Mouse (Mus musculus): Measurements from ENCODE around the gene Nlgn3. TPM values are rescaled to one million over a fixed set of nuclear protein-coding genes. Genes with fewer than 3 reads are reported as not detected.

The Nlgn3 gene
- 0.51 and 0.59 TPM in 2 replicates for polyA plus RNA-seq (2014; fragmentation: Nextera tagmentation; extraction: Ambion mirVana)

DNA sequence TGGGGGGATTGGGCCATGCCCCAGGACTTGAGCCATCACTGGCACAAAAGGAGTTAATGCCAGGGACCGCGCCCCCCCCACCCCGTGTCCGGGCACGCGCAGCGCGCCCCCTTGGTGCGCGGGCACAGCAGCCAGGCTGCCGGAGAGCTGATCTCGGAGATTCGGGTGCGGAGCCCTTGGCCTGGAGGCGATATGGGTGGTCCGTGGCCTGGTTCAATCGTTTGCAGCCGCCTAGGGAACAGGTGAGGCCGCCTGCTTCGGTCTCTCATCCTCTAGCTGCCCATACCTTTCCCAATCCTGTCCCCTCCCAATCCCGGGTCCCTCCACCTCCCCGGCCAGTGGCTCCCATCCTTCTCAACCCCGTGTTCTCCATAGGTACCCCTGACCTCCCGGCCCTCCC, at the start of gene Nlgn3:
Nlgn3 (plus strand) TSS at position 114 of the 400 bp plus-strand sequence.
- H3K9ac ChIP-seq (ENCODE audit: low read depth, low read length), result no peak within 1 kb of the TSS

DNA sequence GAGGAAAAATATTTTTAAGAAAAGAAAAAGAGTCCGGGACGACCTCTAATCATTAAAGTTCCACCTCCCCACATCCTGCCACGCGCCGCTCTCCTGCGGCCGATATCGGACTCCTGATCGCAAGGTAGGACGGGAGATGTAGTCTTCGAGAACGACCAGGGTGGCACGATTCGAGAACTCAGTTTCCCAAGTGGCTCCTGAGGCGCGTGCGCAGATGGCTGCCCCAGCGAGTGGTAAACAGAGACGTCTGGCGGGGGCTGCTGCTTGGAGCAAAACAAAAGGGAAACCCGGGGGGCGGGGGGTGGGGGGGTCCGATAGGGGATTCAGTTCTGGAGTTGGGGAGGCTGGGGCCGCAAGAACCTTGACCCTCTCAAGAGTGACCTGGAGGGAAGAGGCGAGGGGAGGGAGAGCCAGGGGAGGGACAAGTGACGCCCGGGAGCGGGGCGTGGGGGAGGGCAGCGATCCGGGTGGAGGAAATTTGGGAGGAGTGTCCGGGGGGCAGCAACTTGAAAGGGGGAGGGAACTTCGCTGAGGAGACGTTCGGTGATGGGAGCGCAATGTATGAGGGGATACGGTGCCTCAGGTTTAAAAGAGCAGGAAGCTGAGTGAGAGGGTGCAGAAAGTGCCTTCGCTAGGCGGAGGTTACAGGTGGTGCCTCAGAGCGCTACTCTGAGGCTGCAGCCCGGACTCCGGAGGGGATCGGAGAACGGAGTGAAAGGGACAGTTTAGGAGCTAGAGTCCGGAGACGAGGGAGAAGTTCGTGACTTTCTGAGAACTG, 44.8 kb upstream of the Nlgn3 start, which contains the start of gene Foxo4:
Foxo4 (plus strand) TSS at position 577 of the 778 bp plus-strand sequence.
- peak; percentile 78 for DNase-seq (ENCODE audit: low spot score)
- Histone ChIP-seq H3K9me3 (ENCODE audit: control insufficient read depth, low read length) (no peaks in the 10 kb centered on the region), H3K27me3 (replicated peaks; ENCODE audit: control insufficient read depth, insufficient read depth, low read length) (no peaks in the 10 kb centered on the region; the same call in 1 of the 2 replicates), H3K36me3 (ENCODE audit: control insufficient read depth, insufficient read depth, low read length) (no peaks in the 10 kb centered on the region), H3K4me2 (peak within 1 kb of the TSS; percentile 66), H3K27ac (ENCODE audit: low read depth, low read length) (0 out of 2 replicates have a peak within 1 kb of the TSS, but pooled peaks have one; percentile 16), H3K4me3 (ENCODE audit: low read depth, low read length) (peak within 1 kb of the TSS; percentile 52), H3K9ac (ENCODE audit: low read depth, low read length) (peak within 1 kb of the TSS; percentile 71), H3K4me1 (replicated peaks; ENCODE audit: control insufficient read depth, insufficient read depth, low read length) (no peaks in the 10 kb centered on the region; the same call in 1 of the 2 replicates)
- ATAC-seq (replicated peaks; ENCODE audit: low FRiP score), result peak; percentile 92
- 13% methylated on average over 46 of the region's 47 CpGs for WGBS

More for the DNA sequence above, at the start of gene Nlgn3:
- Histone ChIP-seq H3K36me3 (ENCODE audit: control insufficient read depth, insufficient read depth, low read length) (peaks cover 5% of the 10 kb centered on the region), H3K9me3 (ENCODE audit: control insufficient read depth, low read length) (no peaks in the 10 kb centered on the region), H3K27ac (ENCODE audit: low read depth, low read length) (no peak within 1 kb of the TSS), H3K4me3 (ENCODE audit: low read depth, low read length) (peak within 1 kb of the TSS; percentile 12), H3K4me1 (replicated peaks; ENCODE audit: control insufficient read depth, insufficient read depth, low read length) (no peaks in the 10 kb centered on the region), H3K4me2 (peak within 1 kb of the TSS; percentile 46), H3K27me3 (replicated peaks; ENCODE audit: control insufficient read depth, insufficient read depth, low read length) (peaks cover 22% of the 10 kb centered on the region)
- 24% methylated on average over 19 of the region's 24 CpGs for WGBS
- DNase-seq (ENCODE audit: low spot score) (no peak), ATAC-seq (replicated peaks; ENCODE audit: low FRiP score) (no peak; the same call in 1 of the 2 replicates)

DNA sequence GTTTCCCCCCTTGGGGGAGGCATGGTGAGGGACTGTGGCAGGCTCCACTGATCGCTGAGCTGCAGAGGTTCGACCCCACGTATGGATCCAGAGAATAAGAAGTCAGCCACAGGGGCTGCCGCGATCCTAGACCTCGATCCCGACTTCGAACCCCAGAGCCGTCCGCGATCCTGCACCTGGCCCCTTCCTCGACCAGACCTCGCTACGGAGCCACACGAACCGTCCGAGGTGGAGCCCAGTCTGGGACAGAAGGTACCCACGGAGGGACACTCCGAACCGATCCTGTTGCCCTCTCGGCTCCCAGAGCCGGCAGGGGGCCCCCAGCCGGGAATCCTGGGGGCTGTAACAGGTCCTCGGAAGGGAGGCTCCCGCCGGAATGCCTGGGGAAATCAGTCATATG, 44.2 kb upstream of the Nlgn3 start:
- peak overlapping the region; percentile 52 for H3K4me3 ChIP-seq (ENCODE audit: low read depth, low read length)
- ATAC-seq (replicated peaks; ENCODE audit: low FRiP score) (peak; percentile 42), DNase-seq (ENCODE audit: low spot score) (no peak)
- H3K4me2 ChIP-seq, result peak overlapping the region; percentile 66
- H3K27ac ChIP-seq (ENCODE audit: low read depth, low read length), result 0 out of 2 replicates have a peak overlapping the region, but pooled peaks have one; percentile 16
- H3K4me1 ChIP-seq (replicated peaks; ENCODE audit: control insufficient read depth, insufficient read depth, low read length), result no peaks in the 10 kb centered on the region; the same call in 1 of the 2 replicates
- no peaks in the 10 kb centered on the region; the same call in 1 of the 2 replicates for H3K27me3 ChIP-seq (replicated peaks; ENCODE audit: control insufficient read depth, insufficient read depth, low read length)
- H3K9me3 ChIP-seq (ENCODE audit: control insufficient read depth, low read length), result no peaks in the 10 kb centered on the region
- no peaks in the 10 kb centered on the region for H3K36me3 ChIP-seq (ENCODE audit: control insufficient read depth, insufficient read depth, low read length)
- 10% methylated on average over 26 of the region's 26 CpGs for WGBS
- peak overlapping the region; percentile 71 for H3K9ac ChIP-seq (ENCODE audit: low read depth, low read length)

DNA sequence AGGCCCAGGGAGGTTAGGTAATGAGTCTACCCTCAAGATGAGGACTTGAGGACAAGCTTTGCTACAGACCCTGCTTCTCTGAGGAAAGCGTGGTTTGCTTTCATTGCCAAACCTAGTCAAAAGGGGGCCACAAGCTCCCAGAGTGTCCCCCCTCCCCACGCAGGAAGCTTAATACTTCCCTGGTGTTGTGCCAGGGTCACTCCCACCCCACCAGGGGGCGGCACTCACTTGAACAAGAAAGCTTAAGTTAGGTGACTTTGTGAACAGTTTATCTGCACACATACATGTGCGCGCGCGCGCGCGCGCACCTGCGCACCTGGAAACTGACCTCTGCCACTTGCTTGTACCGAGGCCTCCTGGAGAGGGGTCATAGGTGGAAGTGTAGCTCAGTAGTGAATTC, 42.4 kb upstream of the Nlgn3 start:
- WGBS, result 78% methylated on average over 13 of the region's 13 CpGs
- Histone ChIP-seq H3K27ac (ENCODE audit: low read depth, low read length) (no peak overlapping the region), H3K9ac (ENCODE audit: low read depth, low read length) (no peak overlapping the region), H3K4me2 (no peak overlapping the region; the same call in 1 of the 2 replicates), H3K9me3 (ENCODE audit: control insufficient read depth, low read length) (no peaks in the 10 kb centered on the region), H3K4me1 (replicated peaks; ENCODE audit: control insufficient read depth, insufficient read depth, low read length) (peaks cover 9% of the 10 kb centered on the region; the same call in 1 of the 2 replicates), H3K36me3 (ENCODE audit: control insufficient read depth, insufficient read depth, low read length) (no peaks in the 10 kb centered on the region), H3K27me3 (replicated peaks; ENCODE audit: control insufficient read depth, insufficient read depth, low read length) (no peaks in the 10 kb centered on the region; the same call in 1 of the 2 replicates), H3K4me3 (ENCODE audit: low read depth, low read length) (no peak overlapping the region)
- DNase-seq (ENCODE audit: low spot score) (no peak), ATAC-seq (replicated peaks; ENCODE audit: low FRiP score) (no peak)

DNA sequence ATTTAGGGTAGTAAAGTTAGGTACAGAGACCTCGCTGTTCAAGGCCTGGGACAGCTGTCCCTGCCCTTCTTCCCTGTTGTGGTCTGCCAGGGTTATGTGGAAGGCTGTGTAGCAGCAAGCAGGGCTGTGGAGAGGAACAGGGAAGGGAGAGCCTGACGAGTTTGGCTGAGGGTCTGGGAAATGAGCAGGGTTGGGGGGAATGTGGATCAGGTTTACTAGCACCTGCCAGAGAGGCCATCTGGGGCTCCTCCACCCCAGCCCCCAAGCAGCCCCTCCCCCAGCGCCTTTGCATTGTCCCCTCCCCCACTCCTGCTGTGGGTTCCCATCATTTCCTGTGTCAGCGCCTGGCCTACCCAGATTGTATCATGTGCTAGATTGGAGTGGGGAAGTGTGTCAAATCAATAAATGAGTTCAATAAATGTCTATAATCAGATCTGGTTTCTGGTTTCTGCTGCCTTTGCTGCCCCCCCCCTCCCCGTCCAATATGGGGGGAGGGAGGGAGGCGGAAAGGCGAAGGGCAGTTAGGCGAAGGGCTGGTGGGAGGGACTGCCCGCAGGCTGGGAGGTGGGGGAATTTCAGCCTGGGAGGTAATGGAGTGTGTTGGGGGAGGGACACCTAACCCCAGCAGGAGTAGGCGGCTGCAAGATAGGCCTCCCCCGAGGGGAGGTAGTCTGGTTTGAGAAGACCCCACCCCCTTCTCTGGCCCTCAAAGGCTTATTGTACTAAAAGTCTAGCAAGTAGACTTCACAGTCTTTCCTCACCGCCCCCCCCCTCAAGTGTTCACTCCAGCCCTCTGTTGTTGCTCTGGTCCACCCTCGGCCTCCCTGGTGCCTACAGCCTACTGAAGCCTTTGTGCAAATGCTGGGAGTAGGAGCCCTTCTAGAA, 38.3 kb upstream of the Nlgn3 start:
- peak; percentile 55 for DNase-seq (ENCODE audit: low spot score)
- H3K9me3 ChIP-seq (ENCODE audit: control insufficient read depth, low read length), result no peaks in the 10 kb centered on the region
- ATAC-seq (replicated peaks; ENCODE audit: low FRiP score), result peak; percentile 60
- peak overlapping the region; percentile 45 for H3K4me2 ChIP-seq
- 14% methylated on average over 11 of the region's 13 CpGs for WGBS
- H3K4me3 ChIP-seq (ENCODE audit: low read depth, low read length), result no peak overlapping the region
- no peaks in the 10 kb centered on the region for H3K36me3 ChIP-seq (ENCODE audit: control insufficient read depth, insufficient read depth, low read length)
- peaks cover 9% of the 10 kb centered on the region; the same call in 1 of the 2 replicates for H3K4me1 ChIP-seq (replicated peaks; ENCODE audit: control insufficient read depth, insufficient read depth, low read length)
- H3K9ac ChIP-seq (ENCODE audit: low read depth, low read length), result no peak overlapping the region
- peak overlapping the region; percentile 56 for H3K27ac ChIP-seq (ENCODE audit: low read depth, low read length)
- H3K27me3 ChIP-seq (replicated peaks; ENCODE audit: control insufficient read depth, insufficient read depth, low read length), result no peaks in the 10 kb centered on the region; the same call in 1 of the 2 replicates

DNA sequence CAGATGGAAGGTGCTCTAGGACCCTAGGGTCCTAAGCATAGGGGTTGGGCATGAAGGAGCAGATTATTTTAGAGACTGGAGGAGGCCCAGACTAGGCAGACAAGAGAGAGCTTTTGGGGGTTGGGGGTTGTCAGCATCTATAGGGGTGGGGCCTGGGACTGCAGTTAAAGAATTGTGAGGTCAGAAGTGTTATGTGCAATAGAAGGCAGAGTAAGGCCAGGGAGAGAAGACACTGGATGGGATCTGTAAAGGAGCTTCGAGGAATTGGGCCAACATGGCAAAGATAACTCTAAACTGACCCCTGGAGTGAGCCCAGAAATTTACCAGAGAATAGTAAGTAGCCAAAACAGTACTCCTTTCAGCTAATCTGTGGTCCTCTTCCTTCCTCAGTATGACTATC, 35.1 kb upstream of the Nlgn3 start, which contains the start of gene Gm614:
Gm614 (minus strand) TSS at position 101 of the 400 bp plus-strand sequence.
- H3K4me2 ChIP-seq, result no peak within 1 kb of the TSS
- no peaks in the 10 kb centered on the region for H3K9me3 ChIP-seq (ENCODE audit: control insufficient read depth, low read length)
- peaks cover 9% of the 10 kb centered on the region for H3K4me1 ChIP-seq (replicated peaks; ENCODE audit: control insufficient read depth, insufficient read depth, low read length)
- H3K27ac ChIP-seq (ENCODE audit: low read depth, low read length), result no peak within 1 kb of the TSS
- no peak within 1 kb of the TSS for H3K4me3 ChIP-seq (ENCODE audit: low read depth, low read length)
- no peak for ATAC-seq (replicated peaks; ENCODE audit: low FRiP score)
- DNase-seq (ENCODE audit: low spot score), result no peak
- 90% methylated on average over 1 of the region's 1 CpGs for WGBS
- H3K27me3 ChIP-seq (replicated peaks; ENCODE audit: control insufficient read depth, insufficient read depth, low read length), result no peaks in the 10 kb centered on the region; the same call in 1 of the 2 replicates
- H3K9ac ChIP-seq (ENCODE audit: low read depth, low read length), result no peak within 1 kb of the TSS
- no peaks in the 10 kb centered on the region for H3K36me3 ChIP-seq (ENCODE audit: control insufficient read depth, insufficient read depth, low read length)

DNA sequence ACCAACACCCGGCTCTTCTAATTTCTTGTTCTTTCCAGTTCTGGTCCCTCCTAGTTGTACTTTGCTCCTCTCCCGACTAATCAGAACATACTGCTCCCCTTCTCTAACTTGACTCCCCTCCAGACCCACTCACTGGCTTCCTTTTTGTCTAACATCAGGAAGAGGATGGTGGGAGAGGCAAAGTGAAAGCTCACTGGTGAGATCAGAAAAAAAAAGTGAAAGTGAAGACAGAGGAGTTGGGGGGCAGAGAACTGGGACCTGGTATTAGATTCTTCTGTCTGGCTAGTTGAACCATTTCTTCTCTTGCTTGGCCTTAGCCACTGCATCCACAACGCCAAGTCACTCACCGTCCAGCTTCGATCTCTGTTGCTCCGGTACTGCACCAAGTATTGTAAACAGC, 32.3 kb upstream of the Nlgn3 start:
- no peak for ATAC-seq (replicated peaks; ENCODE audit: low FRiP score)
- no peaks in the 10 kb centered on the region for H3K36me3 ChIP-seq (ENCODE audit: control insufficient read depth, insufficient read depth, low read length)
- WGBS, result 84% methylated on average over 6 of the region's 6 CpGs

More for the DNA sequence above, 32.3 kb upstream of the Nlgn3 start:
- DNase-seq (ENCODE audit: low spot score), result no peak
- H3K4me3 ChIP-seq (ENCODE audit: low read depth, low read length), result no peak overlapping the region
- H3K27ac ChIP-seq (ENCODE audit: low read depth, low read length), result no peak overlapping the region
- H3K4me2 ChIP-seq, result no peak overlapping the region
- H3K27me3 ChIP-seq (replicated peaks; ENCODE audit: control insufficient read depth, insufficient read depth, low read length), result no peaks in the 10 kb centered on the region; the same call in 1 of the 2 replicates
- no peaks in the 10 kb centered on the region for H3K9me3 ChIP-seq (ENCODE audit: control insufficient read depth, low read length)
- no peak overlapping the region for H3K9ac ChIP-seq (ENCODE audit: low read depth, low read length)
- no peaks in the 10 kb centered on the region; the same call in 1 of the 2 replicates for H3K4me1 ChIP-seq (replicated peaks; ENCODE audit: control insufficient read depth, insufficient read depth, low read length)
